Mouse (Mus musculus) E14TG2a.4 (cell line): ENCODE measurements around the gene Ptpn6.

ENCODE experiments used
- H3K27me3 ChIP-seq: 2 replicates; pipeline ENCODE4 v1.6.1; 2014; ENCODE audit warnings: low read length, control low read depth; ENCODE audit not compliant: insufficient read depth
- H3K36me3 ChIP-seq: 2 replicates; pipeline ENCODE4 v1.6.1; 2014; ENCODE audit warnings: low read length, control low read depth; ENCODE audit not compliant: insufficient read depth
- H3K4me1 ChIP-seq: replicated peaks from 2 replicates; pipeline ENCODE4 v1.6.1; 2014; ENCODE audit warnings: low read depth, low read length, control low read depth
- H3K4me3 ChIP-seq: replicated peaks from 2 replicates; pipeline ENCODE4 v1.5.1; 2014; ENCODE audit warnings: mild to moderate bottlenecking, low read length
- H3K9me3 ChIP-seq: 2 replicates; pipeline ENCODE4 v1.6.1; 2014; ENCODE audit warnings: low read length, control low read depth
- CTCF ChIP-seq: conservative IDR thresholded peaks from 2 replicates; pipeline ENCODE4 v1.5.1; 2014; ENCODE audit warnings: low read length
- NANOG ChIP-seq: IDR thresholded peaks from 2 replicates; pipeline ENCODE4 v1.6.1; 2014; ENCODE audit warnings: borderline replicate concordance, low read length, mixed read lengths
- POU5F1 ChIP-seq: IDR thresholded peaks from 2 replicates; pipeline ENCODE4 v1.6.1; 2014; ENCODE audit warnings: low read length, borderline replicate concordance

Ptpn6 gene

DNA sequence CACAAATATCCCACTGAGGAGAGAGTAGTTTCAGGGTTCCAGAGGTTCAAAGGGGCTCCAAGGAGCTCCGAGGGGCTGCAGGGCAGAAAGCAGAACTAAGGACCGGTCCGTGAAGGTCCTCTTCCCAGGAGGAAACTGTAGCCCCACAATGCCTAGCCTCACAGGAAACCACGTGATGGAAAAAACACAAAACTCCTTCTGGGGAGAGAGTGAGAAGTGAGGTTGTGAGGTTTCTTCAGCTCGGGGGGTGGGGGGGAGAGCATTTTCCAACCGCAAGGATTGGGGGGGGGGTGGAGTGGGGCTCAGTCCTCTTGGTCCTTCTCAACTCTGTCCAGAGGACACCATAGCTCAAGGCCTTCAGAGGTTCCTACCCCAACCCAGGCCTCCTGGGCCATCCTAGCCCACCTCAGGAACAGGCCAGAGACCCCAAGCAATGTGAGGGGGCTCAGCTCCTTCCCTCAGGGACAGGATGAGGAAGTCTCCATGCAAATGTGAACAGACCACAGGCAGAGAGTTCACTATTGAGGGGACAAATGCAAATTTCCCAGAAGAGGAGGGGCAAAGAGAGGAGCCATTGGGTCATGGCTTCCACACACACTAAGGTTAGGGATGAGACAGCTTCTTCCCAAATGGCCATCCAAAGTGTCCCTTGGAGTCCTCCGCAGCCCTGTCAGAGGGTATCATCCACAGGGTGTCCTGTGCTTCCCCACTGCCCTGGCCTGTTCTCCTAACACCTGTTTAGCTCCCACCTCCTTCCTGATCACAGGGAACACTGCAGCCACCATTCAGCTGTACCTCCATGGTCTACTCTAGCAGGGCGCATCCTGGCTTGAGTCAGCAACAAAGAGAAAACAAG is 8.4 kb downstream of the Ptpn6 start:
- TF ChIP-seq CTCF (no peak), NANOG (no peak), POU5F1 (no peak)
- H3K27me3 ChIP-seq: no peaks in the 10 kb centered on the region
- H3K36me3 ChIP-seq: peaks cover 61% of the 10 kb centered on the region

DNA sequence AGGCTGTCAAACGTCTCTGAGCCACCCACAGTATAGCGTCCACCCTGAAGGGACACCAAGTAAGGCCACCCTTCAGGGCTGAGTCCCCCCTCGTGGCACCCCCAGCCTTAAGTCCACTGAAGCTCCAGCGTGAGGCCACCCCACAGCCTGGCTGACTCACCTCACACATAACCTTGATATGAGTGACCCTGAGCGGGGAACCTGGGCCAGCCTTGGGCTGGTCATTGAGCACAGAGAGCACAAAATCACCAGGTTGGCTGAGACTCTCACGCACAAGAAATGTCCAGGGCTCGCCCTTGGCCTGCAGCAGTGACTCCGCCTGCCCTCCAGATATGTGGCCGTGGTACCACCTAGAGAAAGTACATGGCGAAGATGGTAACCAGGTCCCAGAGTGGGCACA is 9.9 kb downstream of the Ptpn6 start:
- TF ChIP-seq CTCF: no peak
- TF ChIP-seq POU5F1: no peak
- TF ChIP-seq NANOG: no peak
- Histone ChIP-seq H3K9me3 (no peaks in the 10 kb centered on the region), H3K4me3 (no peak overlapping the region), H3K36me3 (peaks cover 75% of the 10 kb centered on the region), H3K4me1 (peaks cover 55% of the 10 kb centered on the region), H3K27me3 (no peaks in the 10 kb centered on the region)

More for the DNA sequence above, 8.4 kb downstream of the Ptpn6 start:
- Histone ChIP-seq H3K9me3 (no peaks in the 10 kb centered on the region), H3K4me1 (peaks cover 53% of the 10 kb centered on the region), H3K4me3 (no peak overlapping the region)

- H3K4me3 ChIP-seq: no peak overlapping the region
- H3K9me3 ChIP-seq: no peaks in the 10 kb centered on the region
- TF ChIP-seq POU5F1: no peak
- TF ChIP-seq NANOG: no peak
- no peak for TF ChIP-seq CTCF
- H3K4me1 ChIP-seq: peaks cover 50% of the 10 kb centered on the region
- no peaks in the 10 kb centered on the region for H3K27me3 ChIP-seq
- H3K36me3 ChIP-seq: peaks cover 78% of the 10 kb centered on the region
Measured at GRCm38 (mm10) chr6:124724472-124724871, 14.0 kb downstream of the Ptpn6 start.

- H3K9me3 ChIP-seq: no peaks in the 10 kb centered on the region
- H3K27me3 ChIP-seq: no peaks in the 10 kb centered on the region
- no peak for TF ChIP-seq CTCF
- no peak for TF ChIP-seq POU5F1
- TF ChIP-seq NANOG: no peak
- H3K4me3 ChIP-seq: no peak overlapping the region
- H3K4me1 ChIP-seq: peaks cover 56% of the 10 kb centered on the region
- peaks cover 72% of the 10 kb centered on the region for H3K36me3 ChIP-seq
Measured at GRCm38 (mm10) chr6:124723541-124723940, 15.0 kb downstream of the Ptpn6 start.

DNA sequence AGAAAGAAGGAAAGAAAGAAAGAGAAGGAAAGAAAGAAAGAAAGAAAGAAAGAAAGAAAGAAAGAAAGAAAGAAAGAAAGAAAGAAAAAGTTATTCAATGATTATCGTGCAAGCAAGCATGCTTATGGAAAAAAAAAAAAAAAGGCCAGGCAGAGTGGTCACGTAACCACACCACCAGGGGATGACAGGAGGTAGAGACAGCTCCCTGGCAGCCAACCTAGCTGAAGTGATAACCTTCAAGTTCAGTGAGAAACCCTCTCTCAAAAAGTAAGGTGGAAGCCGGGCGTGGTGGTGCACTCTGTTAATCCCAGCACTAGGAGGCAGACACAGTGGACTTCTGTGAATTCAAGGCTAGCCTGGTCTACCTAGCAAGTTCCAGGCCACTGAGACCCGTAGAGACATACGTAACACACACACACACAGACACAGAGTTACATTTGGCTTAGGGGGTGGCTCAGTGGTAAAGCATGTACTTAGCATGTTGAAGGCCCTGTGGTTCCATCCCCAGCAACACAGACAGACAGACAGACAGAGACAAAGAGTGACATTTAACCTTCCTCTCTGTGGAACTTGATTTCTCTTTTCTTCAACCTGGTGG is 15.5 kb downstream of the Ptpn6 start:
- TF ChIP-seq NANOG: no peak
- no peak for TF ChIP-seq POU5F1
- no peak for TF ChIP-seq CTCF
- Histone ChIP-seq H3K4me3 (no peak overlapping the region), H3K9me3 (no peaks in the 10 kb centered on the region), H3K36me3 (peaks cover 66% of the 10 kb centered on the region), H3K4me1 (peaks cover 56% of the 10 kb centered on the region), H3K27me3 (no peaks in the 10 kb centered on the region)

DNA sequence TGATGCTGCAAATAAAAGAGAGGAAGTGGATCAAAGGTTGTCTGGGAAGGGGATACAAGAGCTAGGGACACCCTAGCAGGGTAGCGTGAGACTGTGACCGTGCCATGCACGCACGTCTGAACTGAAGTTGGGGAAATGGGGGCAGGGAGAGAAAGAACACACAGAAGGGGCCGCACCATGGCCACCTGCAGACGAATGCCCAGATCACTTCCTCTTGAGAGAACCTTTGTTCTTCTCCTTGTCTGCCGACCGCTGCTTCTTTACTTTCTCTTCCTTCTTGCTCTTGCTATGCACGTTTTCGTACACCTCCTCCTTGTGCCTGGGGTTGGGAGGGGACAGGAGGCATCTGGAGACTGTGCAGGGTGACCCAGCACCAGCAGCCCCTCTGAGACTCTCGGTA is 17.6 kb downstream of the Ptpn6 start:
- Histone ChIP-seq H3K4me1 (peaks cover 70% of the 10 kb centered on the region), H3K4me3 (no peak overlapping the region), H3K27me3 (no peaks in the 10 kb centered on the region), H3K9me3 (no peaks in the 10 kb centered on the region), H3K36me3 (peaks cover 66% of the 10 kb centered on the region)
- TF ChIP-seq CTCF (no peak), POU5F1 (no peak), NANOG (no peak)

DNA sequence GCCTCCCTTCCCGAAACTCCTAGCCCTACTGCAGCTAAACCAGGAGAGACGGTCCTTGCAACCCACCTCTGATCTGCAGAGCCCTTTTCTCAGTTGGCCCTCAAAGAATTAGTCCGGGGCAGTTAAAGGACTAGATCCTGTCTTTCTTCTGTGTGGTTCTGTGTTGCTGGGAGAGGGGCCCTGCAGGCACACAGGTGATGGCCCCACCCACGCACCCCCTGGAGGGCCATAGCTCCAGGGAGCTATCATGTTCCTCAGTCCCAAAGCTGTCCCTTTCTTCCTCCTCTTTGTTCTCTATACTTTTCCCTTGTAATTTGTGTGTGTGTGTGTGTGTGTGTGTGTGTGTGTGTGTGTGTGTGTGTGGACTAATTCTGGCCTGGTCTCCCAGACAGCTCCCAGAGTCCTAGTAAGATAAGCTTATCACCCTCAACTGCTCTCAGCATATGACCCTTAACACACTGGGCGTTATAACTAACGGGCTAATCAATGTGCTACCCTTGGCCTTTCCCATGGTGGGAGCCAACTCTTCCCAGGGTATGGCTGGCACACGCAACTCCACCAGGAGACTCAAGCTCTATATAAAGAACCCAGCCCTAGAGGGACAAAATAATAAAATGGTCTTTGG is 19.0 kb downstream of the Ptpn6 start:
- Histone ChIP-seq H3K27me3 (no peaks in the 10 kb centered on the region), H3K36me3 (peaks cover 66% of the 10 kb centered on the region), H3K4me3 (peak overlapping the region; percentile 78), H3K9me3 (no peaks in the 10 kb centered on the region), H3K4me1 (peaks cover 79% of the 10 kb centered on the region)
- TF ChIP-seq NANOG (no peak), CTCF (no peak), POU5F1 (no peak)

GRCm38 (mm10) chr6:124718703-124719102 is 19.8 kb downstream of the Ptpn6 start:
- Histone ChIP-seq H3K27me3 (no peaks in the 10 kb centered on the region), H3K9me3 (no peaks in the 10 kb centered on the region), H3K36me3 (peaks cover 66% of the 10 kb centered on the region), H3K4me1 (peaks cover 84% of the 10 kb centered on the region), H3K4me3 (peak overlapping the region; percentile 78)
- no peak for TF ChIP-seq CTCF
- no peak for TF ChIP-seq NANOG
- TF ChIP-seq POU5F1: no peak
